Mouse (Mus musculus): ENCODE results near the gene Draxin.
"Not testable (repeated sequence)": the region's sequence is repeated elsewhere in the genome, so short reads cannot be mapped to it uniquely, and the experiment has no call there.

The Draxin gene

DNA sequence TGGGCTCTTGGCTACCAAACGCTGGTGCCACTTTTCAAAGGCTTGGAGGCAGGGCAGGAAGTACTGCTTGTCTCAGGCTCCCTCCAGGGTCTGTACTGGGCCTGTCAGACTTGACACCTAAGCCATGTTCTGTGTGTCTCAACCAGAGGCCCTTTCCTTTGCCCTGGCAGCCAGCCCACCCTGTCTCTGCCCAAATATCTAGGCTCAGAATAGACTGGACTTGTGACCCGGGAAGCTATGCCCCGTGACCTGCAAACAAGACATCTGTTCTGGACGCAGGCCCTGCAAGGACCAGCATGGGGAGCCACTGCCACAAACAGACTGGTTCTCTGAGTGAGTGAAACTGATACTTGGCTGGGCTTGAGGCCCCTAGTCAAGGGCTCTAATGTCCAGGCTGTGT is 73.7 kb downstream of the Draxin start:
- DNase-seq (ENCODE audit: low spot score in 2 of 2), result no peak

DNA sequence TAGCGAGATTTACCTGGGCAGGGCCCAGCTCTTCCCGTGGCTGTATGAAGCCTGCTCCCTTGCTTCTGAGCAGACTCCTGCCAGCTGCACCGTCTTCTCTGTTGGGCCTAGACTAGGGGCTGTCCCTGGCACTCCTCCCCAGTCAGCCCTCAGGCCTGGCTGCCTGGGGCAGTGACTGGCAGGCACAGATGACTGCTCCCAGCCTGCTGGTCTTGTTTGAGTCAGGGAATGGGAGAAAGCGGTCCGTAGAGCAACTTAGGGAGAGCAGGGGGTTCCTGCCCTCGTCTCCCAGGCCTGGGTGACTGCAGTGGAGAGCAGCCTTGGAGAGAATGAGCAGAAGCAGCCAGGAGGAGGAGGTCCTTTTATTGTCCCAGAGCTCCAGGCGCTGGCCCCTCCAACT is 74.3 kb downstream of the Draxin start:
- DNase-seq (ENCODE audit: low spot score in 2 of 2), result no peak

DNA sequence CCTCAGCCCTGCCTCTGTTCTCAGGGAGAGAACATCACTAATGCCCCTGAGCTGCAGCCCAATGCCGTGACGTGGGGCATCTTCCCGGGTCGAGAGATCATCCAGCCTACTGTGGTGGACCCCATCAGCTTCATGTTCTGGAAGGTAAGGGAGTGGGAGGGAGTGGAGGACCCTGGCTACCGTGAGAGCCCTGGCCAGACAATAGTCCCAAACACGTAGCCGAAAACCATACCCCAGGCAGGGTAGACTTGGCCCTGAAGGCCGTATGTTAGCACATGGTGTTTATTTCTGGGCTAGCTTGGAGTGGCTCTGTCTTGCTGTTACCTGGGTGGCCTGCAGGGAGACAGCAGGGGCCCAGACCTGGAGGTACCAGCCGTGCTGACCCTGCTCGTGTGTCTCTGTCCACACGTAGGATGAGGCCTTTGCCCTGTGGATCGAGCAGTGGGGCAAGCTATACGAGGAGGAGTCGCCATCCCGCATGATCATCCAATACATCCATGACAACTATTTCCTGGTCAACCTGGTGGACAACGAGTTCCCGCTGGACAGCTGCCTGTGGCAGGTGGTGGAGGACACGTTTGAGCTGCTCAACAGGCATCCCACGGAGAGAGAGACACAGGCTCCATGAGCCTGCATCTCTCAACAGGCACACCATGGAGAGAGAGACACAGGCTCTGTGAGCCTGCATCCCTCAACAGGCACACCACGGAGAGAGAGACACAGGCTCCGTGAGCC is 75.4 kb downstream of the Draxin start:
- DNase-seq (ENCODE audit: low spot score in 2 of 2), result no peak

DNA sequence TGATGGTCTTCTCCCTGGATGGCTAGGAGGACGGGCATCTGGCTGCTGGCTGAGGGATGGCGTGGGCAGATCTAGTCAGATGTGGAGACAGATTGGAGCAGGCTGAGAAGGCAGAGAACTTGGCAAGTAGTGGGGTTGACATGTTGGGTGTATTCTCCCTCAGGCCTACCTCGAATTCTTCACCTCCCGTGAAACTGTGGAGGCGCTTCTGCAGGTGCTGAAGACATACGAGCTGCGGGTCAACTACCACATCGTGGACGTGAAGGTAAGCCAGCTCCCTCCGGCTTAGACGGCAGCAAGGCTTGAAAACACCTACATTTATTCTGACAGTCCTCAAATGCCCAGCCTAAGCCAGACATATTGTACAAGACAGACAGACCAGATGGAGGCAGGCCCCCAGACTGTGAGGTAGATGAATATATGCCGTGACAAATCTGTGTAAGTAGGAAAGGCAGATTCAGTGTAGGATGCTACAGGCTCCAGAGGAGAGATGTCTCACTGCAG is 77.0 kb downstream of the Draxin start:
- DNase-seq (ENCODE audit: low spot score in 2 of 2), result no peak

DNA sequence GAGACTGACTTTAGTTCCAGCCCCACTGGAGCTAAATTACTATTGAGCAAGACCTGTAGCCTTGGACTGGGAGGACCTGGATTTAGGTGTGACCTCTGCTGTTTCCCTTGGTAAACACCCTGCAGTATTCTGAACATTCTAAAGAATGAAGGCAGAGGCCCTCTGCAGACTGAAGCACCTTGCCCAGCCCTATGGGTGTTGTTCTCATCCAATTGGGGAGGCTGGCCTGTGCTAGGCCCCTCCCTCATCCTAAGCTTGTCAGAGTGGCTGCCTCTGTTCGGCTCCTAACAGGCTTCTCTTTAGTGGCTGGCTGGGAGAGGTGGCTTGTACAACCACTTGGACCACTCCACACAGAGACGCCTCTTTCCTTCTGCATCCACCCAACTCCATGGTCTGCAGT is 77.5 kb downstream of the Draxin start:
- no peak for DNase-seq (ENCODE audit: low spot score in 2 of 2)

DNA sequence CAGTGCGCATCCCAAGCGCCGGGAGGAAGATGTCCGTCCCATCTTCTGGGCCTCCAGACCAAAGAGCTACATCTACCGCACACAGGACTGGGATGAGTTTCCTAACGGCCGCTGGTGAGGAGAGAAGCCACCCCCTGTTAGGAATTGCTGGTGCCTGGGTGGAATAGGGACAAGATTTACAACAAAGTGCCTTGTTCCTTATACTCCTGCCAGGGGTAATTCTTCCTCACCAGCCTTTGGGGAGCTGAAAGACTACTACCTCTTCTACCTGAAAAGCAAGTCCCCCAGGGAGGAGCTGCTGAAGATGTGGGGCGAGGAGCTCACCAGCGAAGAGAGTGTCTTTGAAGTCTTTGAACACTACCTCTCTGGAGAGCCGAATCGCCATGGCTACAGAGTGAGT is 78.6 kb downstream of the Draxin start:
- no peak for DNase-seq (ENCODE audit: low spot score in 2 of 2)

DNA sequence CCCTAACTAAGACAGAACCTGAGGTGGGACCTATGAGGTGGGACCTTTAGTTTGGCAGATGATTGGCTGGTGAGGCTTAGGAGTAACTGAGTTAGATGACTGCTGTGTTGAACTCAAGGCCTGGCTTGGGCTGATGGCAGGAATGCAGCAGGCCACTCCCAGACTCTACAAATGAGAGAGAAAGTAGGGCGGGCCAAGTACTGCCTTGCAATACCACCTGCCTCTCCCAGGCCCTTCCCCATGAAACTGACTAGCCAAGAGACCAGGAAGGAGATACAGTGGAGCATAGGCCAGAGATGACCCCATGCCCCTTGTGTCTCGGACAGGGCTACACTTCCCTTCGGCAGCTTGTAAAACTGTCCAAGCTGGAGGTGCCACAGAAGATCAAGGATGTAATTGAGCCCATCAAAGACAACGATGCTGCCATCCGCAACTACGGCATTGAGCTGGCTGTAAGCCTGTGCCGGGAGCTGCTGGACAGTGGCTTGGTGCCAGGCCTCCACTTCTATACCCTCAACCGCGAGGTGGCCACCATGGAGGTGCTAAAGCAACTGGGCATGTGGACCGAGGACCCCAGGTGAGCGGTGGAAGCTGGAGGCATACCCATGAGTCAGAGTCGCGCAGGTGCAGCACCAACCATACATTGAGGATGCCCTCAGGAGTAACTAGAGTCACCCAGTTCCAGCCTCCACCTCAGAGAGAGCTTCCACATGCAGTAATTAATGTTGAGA is 79.3 kb downstream of the Draxin start:
- DNase-seq (ENCODE audit: low spot score in 2 of 2), result no peak

DNA sequence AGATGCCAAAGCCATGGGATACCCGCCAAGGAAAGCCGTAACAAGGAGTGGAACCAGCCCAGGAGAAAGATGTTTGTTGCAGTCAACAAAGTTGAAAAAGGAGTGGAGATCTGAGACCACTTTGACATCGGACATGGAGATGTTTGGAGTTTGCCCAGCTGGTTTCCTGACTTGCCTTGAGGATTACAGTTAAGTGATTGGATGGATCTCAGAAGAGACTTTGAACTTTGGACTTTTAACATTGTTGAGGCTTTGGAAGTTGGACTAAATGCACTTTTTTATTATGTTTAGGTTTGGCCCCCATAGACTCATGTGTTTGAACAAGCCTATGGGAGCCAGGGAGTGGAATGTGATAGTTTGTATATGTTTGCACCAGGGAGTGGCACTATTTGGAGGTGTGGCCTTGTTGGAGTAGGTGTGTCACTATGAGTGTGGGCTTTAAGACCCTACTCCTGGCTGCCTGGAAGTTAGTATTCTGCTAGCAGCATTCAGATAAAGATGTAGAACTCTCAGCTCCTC is 80.0 kb downstream of the Draxin start:
- DNase-seq (ENCODE audit: low spot score in 2 of 2), result not testable (repeated sequence)
